Mouse (Mus musculus) forebrain, embryonic 15.5 days (tissue): Measurements from ENCODE around the gene Aup1. TPM values are rescaled to one million over a fixed set of nuclear protein-coding genes. Genes with fewer than 3 reads are reported as not detected.
A peak's percentile ranks its signal among the peaks of the same experiment; 100 is the strongest.

ENCODE experiments used
- ATAC-seq: fragments of 200-750 bp; cut with Nextera tagmentation; replicated peaks from 2 replicates; pipeline ENCODE4 v1.8.0; 2017; ENCODE audit warnings: mild to moderate bottlenecking, moderate TSS enrichment, moderate library complexity
- H3K27ac ChIP-seq: fragments of 300-500 bp; sonication (generic); replicated peaks from 2 replicates; pipeline ENCODE4 v1.5.1; 2015; ENCODE audit warnings: mild to moderate bottlenecking, inconsistent platforms
- H3K27me3 ChIP-seq: fragments of 300-500 bp; sonication (generic); 2 replicates; pipeline ENCODE4 v1.6.1; 2015; ENCODE audit warnings: inconsistent platforms
- H3K36me3 ChIP-seq: fragments of 300-500 bp; sonication (generic); 2 replicates; pipeline ENCODE4 v1.6.1; 2015; ENCODE audit warnings: mild to moderate bottlenecking, inconsistent platforms
- H3K4me1 ChIP-seq: fragments of 300-500 bp; sonication (generic); 2 replicates; pipeline ENCODE4 v1.6.1; 2015; ENCODE audit warnings: inconsistent platforms
- H3K4me2 ChIP-seq: fragments of 300-500 bp; sonication (generic); replicated peaks from 2 replicates; pipeline ENCODE4 v1.6.1; 2015; ENCODE audit warnings: mild to moderate bottlenecking, inconsistent platforms
- H3K4me3 ChIP-seq: fragments of 300-500 bp; sonication (generic); 2 replicates; pipeline ENCODE4 v1.5.1; 2015; ENCODE audit warnings: mild to moderate bottlenecking, inconsistent platforms
- H3K9ac ChIP-seq: fragments of 300-500 bp; sonication (generic); replicated peaks from 2 replicates; pipeline ENCODE4 v1.6.1; 2015; ENCODE audit warnings: mild to moderate bottlenecking, inconsistent platforms
- H3K9me3 ChIP-seq: fragments of 300-500 bp; sonication (generic); 2 replicates; pipeline ENCODE4 v1.6.1; 2016; ENCODE audit warnings: inconsistent platforms
- WGBS: fragments of 180-500 bp; shearing (Covaris S2); methylation state at CpG from one replicate; pipeline ENCODE4 v1.1.7; 2015; ENCODE audit warnings: mixed read lengths; 5-methylcytosine and 5-hydroxymethylcytosine counted together
- polyA plus RNA-seq: library from polyadenylated mRNA; unstranded; fragments of >200 nt; fragmentation: Nextera tagmentation; extraction: Ambion mirVana; gene quantifications from 2 replicates; pipeline ENCODE4 v1.2.1, GENCODE M21; 2015

Aup1 gene
- polyA plus RNA-seq, 1 experiment from 2014 or later: 161 TPM

- Histone ChIP-seq H3K4me1 (peaks cover 31% of the 10 kb centered on the region), H3K4me3 (no peak overlapping the region), H3K36me3 (no peaks in the 10 kb centered on the region), H3K27ac (no peak overlapping the region), H3K9ac (no peak overlapping the region), H3K9me3 (no peaks in the 10 kb centered on the region), H3K4me2 (no peak overlapping the region), H3K27me3 (peaks cover 65% of the 10 kb centered on the region)
- WGBS: 22% methylated on average over 2 of the region's 2 CpGs
- ATAC-seq: no peak
These were observed 20.7 kb downstream of the Aup1 start for GRCm38 (mm10) chr6:83074979-83075378.

DNA sequence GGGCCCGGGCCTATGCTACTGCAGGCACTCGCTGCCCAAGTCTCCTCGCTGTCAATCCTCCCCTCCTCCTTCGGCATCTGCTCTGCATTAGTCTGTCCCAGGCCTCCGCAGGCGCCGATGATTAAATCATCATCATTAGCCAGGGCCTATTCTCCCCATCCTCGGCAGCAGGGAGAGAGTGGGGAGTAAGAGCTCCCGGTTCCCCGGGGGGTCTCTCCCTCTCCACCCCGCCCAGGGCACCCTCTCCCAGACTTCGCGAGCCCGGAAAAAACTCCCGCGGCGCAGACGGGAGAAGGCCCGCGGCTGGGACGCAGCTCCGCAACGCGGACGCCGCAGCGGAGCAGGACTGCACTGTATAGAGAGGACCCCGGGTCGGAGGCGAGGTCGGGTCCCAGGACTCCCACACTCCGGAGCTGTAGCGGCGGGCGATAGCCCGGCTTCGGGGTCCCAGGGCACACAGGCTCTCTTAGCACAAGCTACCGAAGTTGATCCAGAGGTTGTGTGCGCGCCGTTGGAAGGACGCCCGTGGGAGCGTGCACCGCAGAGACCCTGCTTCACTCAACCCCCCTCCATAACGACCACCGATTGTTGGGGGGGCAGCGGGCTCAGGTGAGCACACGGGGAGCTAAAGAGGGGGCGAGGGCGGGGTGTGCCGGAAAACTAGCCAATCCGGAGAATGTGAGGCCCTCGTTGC lies 23.5 kb downstream of the Aup1 start, which contains the start of gene Pcgf1:
TSS of gene Pcgf1 (plus strand) at position 240 of the 694 bp plus-strand sequence.
- WGBS: under 1% methylated on average over 54 of the region's 54 CpGs
- peak within 1 kb of the TSS; percentile 97 for H3K4me2 ChIP-seq
- peaks cover 22% of the 10 kb centered on the region for H3K4me1 ChIP-seq
- peaks cover 47% of the 10 kb centered on the region for H3K27me3 ChIP-seq
- H3K9ac ChIP-seq: peak within 1 kb of the TSS; percentile 83
- H3K36me3 ChIP-seq: peaks cover 10% of the 10 kb centered on the region
- no peaks in the 10 kb centered on the region for H3K9me3 ChIP-seq
- peak within 1 kb of the TSS; percentile 80 for H3K4me3 ChIP-seq
- peak; percentile 78 for ATAC-seq
- H3K27ac ChIP-seq: peak within 1 kb of the TSS; percentile 92

- Histone ChIP-seq H3K36me3 (peaks cover 10% of the 10 kb centered on the region), H3K9ac (peak overlapping the region; percentile 83), H3K9me3 (no peaks in the 10 kb centered on the region), H3K27me3 (peaks cover 49% of the 10 kb centered on the region), H3K4me3 (peak overlapping the region; percentile 80), H3K4me1 (peaks cover 22% of the 10 kb centered on the region), H3K27ac (peak overlapping the region; percentile 92), H3K4me2 (peak overlapping the region; percentile 77)
- ATAC-seq: peak; percentile 93
- WGBS: under 1% methylated on average over 46 of the region's 46 CpGs
These were observed 24.1 kb downstream of the Aup1 start for GRCm38 (mm10) chr6:83078324-83078858.

GRCm38 (mm10) chr6:83080210-83080609 lies 25.9 kb downstream of the Aup1 start:
- H3K9me3 ChIP-seq: no peaks in the 10 kb centered on the region
- H3K36me3 ChIP-seq: peaks cover 10% of the 10 kb centered on the region
- 97% methylated on average over 5 of the region's 5 CpGs for WGBS
- ATAC-seq: no peak
- peaks cover 49% of the 10 kb centered on the region for H3K27me3 ChIP-seq
- no peak overlapping the region for H3K4me2 ChIP-seq
- peaks cover 22% of the 10 kb centered on the region for H3K4me1 ChIP-seq
- H3K27ac ChIP-seq: no peak overlapping the region
- no peak overlapping the region for H3K9ac ChIP-seq
- H3K4me3 ChIP-seq: no peak overlapping the region

GRCm38 (mm10) chr6:83083497-83083896 lies 29.2 kb downstream of the Aup1 start:
- H3K27ac ChIP-seq: no peak overlapping the region
- no peak overlapping the region for H3K4me2 ChIP-seq
- ATAC-seq: no peak
- H3K9me3 ChIP-seq: no peaks in the 10 kb centered on the region
- no peak overlapping the region for H3K4me3 ChIP-seq
- peaks cover 63% of the 10 kb centered on the region for H3K27me3 ChIP-seq
- peaks cover 10% of the 10 kb centered on the region for H3K36me3 ChIP-seq
- H3K9ac ChIP-seq: no peak overlapping the region
- peaks cover 23% of the 10 kb centered on the region for H3K4me1 ChIP-seq
- 14% methylated on average over 5 of the region's 5 CpGs for WGBS

GRCm38 (mm10) chr6:83084477-83084876 lies 30.2 kb downstream of the Aup1 start:
- Histone ChIP-seq H3K4me1 (peaks cover 15% of the 10 kb centered on the region), H3K4me2 (no peak overlapping the region), H3K4me3 (no peak overlapping the region), H3K27ac (no peak overlapping the region), H3K27me3 (peaks cover 71% of the 10 kb centered on the region), H3K9me3 (no peaks in the 10 kb centered on the region), H3K9ac (no peak overlapping the region), H3K36me3 (peaks cover 10% of the 10 kb centered on the region)
- no peak for ATAC-seq
- WGBS: 6% methylated on average over 6 of the region's 6 CpGs

- ATAC-seq: no peak
- no peak within 1 kb of the TSS for H3K4me2 ChIP-seq
- WGBS: 1% methylated on average over 42 of the region's 42 CpGs
- peaks cover 4% of the 10 kb centered on the region for H3K36me3 ChIP-seq
- no peak within 1 kb of the TSS for H3K9ac ChIP-seq
- H3K27ac ChIP-seq: no peak within 1 kb of the TSS
- peaks cover 7% of the 10 kb centered on the region for H3K4me1 ChIP-seq
- no peaks in the 10 kb centered on the region for H3K9me3 ChIP-seq
- no peak within 1 kb of the TSS for H3K4me3 ChIP-seq
- peaks cover 86% of the 10 kb centered on the region for H3K27me3 ChIP-seq
These were observed 32.1 kb downstream of the Aup1 start, which contains the start of gene Lbx2 for GRCm38 (mm10) chr6:83086121-83087035. TSS of gene Lbx2 (plus strand) at chr6:83086367.

DNA sequence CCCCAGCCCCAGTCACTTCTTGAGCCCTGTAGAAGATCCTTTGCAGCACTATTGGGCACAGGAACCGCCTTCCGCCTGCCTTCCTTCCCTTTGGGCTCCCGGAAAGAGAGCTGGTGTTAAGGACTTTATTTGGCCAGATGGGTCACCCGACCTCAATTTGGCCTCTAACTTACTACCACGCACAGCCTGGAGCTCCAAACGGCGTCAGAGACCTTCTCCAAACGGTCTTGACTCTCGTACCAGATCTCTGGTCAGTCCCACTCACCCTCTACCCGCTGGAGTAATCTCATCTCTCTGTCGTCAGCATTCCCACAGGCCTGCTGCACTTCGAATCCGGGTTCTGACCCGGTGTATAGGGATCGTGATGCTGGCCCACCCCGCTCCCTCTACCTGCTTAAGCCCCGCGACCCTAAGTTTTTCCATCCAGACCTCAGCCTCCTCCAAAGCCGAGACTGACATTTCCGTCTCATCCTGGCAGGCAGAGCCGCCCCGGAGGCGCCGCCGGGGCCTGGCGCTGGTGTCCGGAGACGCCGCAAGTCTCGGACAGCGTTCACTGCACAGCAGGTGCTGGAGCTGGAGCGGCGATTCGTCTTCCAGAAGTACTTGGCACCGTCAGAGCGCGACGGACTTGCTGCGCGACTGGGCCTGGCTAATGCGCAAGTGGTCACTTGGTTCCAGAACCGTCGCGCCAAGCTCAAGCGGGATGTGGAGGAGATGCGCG lies 33.0 kb downstream of the Aup1 start:
- no peaks in the 10 kb centered on the region for H3K36me3 ChIP-seq
- 0 out of 2 replicates have a peak overlapping the region, but pooled peaks have one; percentile 2 for H3K4me3 ChIP-seq
- H3K9ac ChIP-seq: no peak overlapping the region
- H3K4me2 ChIP-seq: no peak overlapping the region; the same call in 1 of the 2 replicates
- no peaks in the 10 kb centered on the region for H3K9me3 ChIP-seq
- 1% methylated on average over 47 of the region's 47 CpGs for WGBS
- ATAC-seq: no peak
- peaks cover 82% of the 10 kb centered on the region for H3K27me3 ChIP-seq
- no peak overlapping the region for H3K27ac ChIP-seq
- H3K4me1 ChIP-seq: peaks cover 7% of the 10 kb centered on the region

DNA sequence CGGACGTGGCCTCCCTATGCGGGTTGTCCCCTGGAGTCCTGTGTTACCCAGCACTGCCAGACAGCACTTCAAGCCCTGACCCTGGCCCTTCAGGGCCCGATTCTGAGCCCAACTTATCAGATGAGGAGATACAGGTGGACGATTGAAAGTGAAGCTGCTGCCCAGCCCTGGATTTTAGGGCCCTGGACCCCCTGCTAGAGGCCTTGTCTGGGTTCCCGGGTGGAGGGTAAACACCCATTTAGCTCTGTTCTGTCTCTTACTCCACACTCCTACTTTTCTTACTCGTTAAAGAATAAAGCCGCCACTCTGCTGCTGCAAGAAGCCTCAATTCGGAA lies 33.6 kb downstream of the Aup1 start:
- Histone ChIP-seq H3K9ac (no peak overlapping the region), H3K4me1 (peaks cover 7% of the 10 kb centered on the region), H3K36me3 (no peaks in the 10 kb centered on the region), H3K27ac (no peak overlapping the region), H3K4me3 (no peak overlapping the region), H3K27me3 (peaks cover 77% of the 10 kb centered on the region), H3K4me2 (no peak overlapping the region), H3K9me3 (no peaks in the 10 kb centered on the region)
- ATAC-seq: no peak
- 5% methylated on average over 9 of the region's 9 CpGs for WGBS

DNA sequence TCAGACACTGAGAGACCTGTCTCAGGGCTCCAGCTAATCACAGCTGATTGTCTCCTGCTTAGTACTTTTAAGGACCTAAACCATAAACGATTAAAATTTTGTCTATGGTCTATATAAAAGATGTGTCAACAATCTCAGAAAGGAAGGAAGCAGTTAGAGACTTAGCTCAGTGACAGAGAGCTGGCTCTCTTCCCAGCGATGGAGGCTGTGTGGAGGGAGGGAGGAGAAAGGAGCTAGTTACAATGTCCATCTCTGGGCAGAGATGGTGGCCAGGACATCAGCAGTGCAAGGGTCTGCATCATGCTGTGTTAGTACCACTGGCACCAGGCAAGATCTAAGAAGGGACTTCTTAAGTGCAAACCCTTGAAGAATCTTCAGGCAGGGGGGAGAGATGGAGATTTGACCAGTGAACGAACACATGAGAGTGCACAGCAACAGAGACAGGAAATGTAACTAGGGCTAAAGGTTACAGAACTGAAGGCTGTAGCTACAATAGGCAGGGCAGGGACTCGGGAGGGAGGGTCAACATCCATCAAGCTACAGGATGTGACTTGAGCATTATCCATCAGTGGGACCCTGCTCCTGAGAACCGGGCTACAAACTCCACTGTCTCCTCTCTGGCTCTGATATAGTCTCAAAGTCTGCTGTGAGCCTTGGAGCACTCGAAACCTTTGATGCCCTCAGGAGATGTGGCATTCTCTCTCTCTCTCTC lies 38.3 kb downstream of the Aup1 start:
- no peak overlapping the region for H3K4me2 ChIP-seq
- no peak overlapping the region for H3K9ac ChIP-seq
- WGBS: 56% methylated on average over 6 of the region's 6 CpGs
- no peaks in the 10 kb centered on the region for H3K9me3 ChIP-seq
- H3K36me3 ChIP-seq: no peaks in the 10 kb centered on the region
- no peak overlapping the region for H3K27ac ChIP-seq
- H3K27me3 ChIP-seq: peaks cover 37% of the 10 kb centered on the region
- H3K4me1 ChIP-seq: peaks cover 1% of the 10 kb centered on the region; the same call in 1 of the 2 replicates
- H3K4me3 ChIP-seq: no peak overlapping the region
- ATAC-seq: no peak

GRCm38 (mm10) chr6:83095968-83096367 lies 41.6 kb downstream of the Aup1 start:
- peaks cover 8% of the 10 kb centered on the region; the same call in 1 of the 2 replicates for H3K27me3 ChIP-seq
- H3K36me3 ChIP-seq: no peaks in the 10 kb centered on the region
- no peak overlapping the region for H3K27ac ChIP-seq
- H3K9me3 ChIP-seq: no peaks in the 10 kb centered on the region
- peaks cover 3% of the 10 kb centered on the region for H3K4me1 ChIP-seq
- H3K4me2 ChIP-seq: no peak overlapping the region
- 43% methylated on average over 6 of the region's 6 CpGs for WGBS
- H3K9ac ChIP-seq: no peak overlapping the region
- no peak for ATAC-seq
- H3K4me3 ChIP-seq: no peak overlapping the region
